Mouse (Mus musculus) left cerebral cortex, adult 8-10 months (tissue): Measurements from ENCODE around the gene Cxcr2. TPM values are rescaled to one million over a fixed set of nuclear protein-coding genes. Genes with fewer than 3 reads are reported as not detected.

Source experiments
- DNase-seq, 2 experiments: peaks; one replicate each; pipeline ENCODE4 v3.0.0; 2022; ENCODE audit warnings: low spot score in 2 of 2
- microRNA-seq, 2 experiments: library from miRNA; unstranded; fragments of <30 nt; microRNA quantifications; one replicate each; pipeline ENCODE4 v1.2.0; 2022
- total RNA-seq, 4 experiments: library from RNA; stranded (reverse); gene quantifications; 2 replicates each; pipeline ENCODE4 v1.2.4; 2022

Cxcr2 gene
- total RNA-seq, 4 experiments from 2014 or later: 0.14 TPM; not detected in 3

DNA sequence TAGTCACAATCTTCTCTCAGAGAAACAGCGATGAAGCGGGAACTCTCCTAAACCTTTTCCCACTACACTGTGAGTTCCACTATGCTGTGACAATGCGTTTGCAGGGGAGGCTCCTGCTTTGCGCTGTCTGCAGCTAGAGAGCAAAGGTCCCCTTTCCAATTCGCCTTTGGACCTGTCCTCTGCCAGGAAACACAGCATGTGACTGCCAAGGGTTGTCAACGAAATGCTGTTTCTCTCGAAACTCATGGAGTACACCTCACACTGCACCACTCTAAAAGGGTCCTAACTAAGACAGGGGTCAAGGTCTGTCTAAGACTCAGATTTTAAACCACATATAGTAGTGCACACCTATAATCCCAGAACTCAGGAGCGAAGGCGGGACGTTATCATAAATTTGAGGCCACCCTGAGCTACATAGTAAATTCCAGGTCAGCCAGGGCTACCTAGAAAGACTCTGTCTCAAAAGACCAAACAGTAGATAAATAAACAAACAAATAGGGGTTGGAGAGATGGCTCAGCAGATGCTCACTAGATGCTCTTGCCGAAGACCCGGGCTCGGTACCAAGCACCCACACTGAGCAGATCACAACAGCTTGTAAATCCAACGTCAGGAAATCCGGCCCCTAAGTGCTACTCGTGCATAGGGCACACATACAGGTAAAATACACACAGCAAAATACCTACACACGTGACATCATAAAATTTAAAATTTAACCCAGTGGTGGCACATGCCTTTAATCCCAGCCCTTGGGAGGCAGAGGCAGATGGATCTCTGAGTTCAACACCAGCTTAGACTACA lies 43.0 kb downstream of the Cxcr2 start:
- DNase-seq: no peak

DNA sequence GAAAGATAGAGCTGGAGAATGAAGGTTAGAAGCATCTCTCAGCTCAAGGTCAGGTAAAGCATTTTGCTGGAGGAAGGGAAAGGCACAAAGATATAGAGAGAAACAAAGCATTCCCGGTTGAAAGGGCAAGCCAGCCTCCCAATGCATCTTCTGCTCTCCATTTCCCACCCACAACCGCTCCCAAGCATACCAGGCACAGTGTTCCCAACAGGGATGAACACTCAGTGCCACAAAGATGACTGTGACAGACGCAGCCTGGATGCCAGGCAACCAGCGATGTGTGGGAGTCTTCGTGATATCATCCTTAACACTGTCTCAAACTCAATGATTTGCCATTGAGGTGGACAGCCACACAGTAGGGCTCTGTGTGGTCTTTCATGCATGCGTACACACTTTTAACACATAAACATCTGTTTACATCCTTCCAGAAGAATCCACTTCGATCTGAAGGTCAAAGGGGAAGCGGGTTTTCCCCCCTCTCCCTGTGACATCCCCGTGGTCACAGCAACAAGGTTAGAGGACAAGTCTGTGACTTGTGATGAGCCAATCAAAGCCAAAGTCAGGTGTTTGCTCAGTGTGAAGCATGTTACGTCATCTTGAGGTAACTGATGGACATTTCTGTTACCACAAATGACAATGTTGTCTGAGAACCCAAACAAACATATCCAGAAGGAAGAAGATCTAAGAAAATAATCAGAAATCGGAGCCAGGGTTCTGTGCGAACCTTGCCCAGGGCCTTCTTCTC lies 44.1 kb downstream of the Cxcr2 start:
- peak; percentile 32 to 51 for DNase-seq

DNA sequence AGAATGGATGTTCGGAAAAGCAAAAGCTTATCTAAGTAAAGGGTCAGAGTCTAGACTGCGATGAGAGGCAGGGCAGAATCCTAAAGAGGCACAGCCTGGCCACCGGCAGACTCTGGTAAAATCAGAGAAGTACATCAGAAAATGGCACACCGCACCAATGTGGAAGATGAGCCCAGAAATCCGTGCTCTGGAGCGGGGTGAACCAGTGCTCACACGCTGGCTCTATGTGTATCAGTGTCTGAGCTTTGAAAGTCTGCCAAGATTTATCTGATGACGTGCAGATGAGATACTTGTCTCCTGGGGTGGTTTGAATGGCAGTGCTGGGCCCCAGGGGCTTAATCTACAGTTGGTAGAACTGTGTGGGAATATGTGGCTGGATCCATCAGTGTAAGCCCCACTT lies 45.3 kb downstream of the Cxcr2 start:
- no peak for DNase-seq

DNA sequence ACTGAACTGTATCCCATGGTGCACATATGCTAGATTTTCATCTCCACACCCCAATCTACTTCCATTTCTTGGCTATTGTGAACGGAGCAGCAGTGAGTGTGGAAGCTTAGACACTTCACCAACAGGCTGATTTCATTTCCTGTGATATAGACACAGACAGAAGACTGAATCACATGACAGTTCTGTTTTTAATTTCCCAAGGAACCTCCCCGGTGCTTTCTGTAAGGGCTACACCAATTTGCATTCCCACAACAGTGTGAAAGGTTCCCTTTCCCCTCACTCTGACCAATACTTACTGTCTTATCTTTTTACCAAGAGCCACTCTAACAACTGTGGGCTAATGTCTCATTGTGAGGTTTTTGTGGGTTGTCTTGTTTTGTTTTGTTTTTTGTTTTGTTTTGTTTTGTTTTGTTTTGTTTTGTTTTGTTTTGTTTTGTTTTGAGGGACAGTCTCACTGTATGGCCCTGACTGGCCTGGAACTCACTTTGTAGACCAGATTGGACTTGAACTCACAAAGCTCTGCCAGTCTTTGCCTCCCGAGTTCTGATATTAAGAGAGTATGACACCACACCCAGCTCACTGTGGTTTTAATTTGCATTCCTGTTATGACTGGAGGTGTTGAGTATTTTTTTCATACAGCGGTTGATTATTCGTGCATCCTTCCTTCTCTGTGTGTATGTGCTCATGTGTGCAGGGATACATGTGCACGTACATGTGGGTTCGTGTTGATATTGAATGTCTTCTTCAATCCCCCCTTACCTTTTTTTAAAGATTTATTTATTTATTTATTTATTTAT lies 47.5 kb downstream of the Cxcr2 start:
- DNase-seq: no peak

DNA sequence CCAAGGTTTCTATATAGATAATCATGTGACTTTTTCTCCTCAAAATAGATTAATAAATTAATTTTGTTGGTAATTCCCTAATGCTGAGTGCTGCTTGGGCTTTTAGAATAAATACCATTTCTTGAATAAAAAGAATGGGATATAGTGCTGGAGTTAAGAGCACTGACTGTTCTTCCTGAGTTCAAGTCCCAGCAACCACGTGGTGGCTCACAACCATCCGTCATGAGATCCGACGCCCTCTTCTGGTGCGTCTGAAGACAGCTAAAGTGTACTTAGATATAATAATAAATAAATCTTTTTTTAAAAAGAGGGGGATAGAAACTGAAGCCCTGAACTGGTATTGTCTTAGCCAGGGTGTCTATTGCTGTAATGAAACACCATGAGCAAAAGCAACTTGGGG lies 49.7 kb downstream of the Cxcr2 start:
- DNase-seq: no peak

DNA sequence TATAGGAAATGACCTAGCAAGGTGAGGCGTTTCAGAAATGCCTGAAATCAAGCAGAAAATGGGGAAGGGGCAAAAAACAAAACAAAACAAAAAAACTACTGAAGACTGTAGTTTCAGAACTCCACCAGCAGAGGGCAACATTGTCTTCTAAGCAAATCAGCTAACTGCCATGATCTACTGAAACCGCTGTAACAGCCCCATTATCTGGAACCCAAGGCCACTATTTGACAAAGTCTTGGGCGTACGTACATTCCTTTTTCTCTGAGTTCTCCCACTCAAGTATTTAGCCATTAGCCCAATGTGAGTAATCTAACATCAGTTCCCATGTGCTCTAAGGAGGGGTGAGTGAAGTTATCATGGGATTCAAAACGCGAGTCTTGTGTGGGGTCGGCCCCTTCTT lies 52.1 kb downstream of the Cxcr2 start:
- no peak for DNase-seq

DNA sequence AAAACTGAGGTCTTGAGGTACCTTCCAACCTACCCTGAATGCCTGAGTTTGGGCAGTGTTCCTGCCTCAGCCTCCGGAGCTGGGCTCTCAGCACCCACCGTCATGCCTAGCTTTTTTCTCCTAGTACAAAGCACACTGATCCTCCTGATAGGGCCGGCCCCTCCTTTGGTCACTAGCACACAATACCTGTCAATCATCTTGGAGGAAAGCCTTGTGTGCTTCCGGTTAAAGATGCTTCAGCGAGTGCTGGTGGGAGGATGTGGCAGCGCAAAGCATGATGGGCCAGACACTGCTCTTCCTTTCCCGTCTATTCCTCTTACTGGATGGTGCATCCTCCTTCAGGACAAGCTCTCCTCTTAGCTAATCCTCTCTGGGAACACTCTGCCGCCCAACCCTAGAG lies 52.9 kb downstream of the Cxcr2 start:
- DNase-seq: no peak

DNA sequence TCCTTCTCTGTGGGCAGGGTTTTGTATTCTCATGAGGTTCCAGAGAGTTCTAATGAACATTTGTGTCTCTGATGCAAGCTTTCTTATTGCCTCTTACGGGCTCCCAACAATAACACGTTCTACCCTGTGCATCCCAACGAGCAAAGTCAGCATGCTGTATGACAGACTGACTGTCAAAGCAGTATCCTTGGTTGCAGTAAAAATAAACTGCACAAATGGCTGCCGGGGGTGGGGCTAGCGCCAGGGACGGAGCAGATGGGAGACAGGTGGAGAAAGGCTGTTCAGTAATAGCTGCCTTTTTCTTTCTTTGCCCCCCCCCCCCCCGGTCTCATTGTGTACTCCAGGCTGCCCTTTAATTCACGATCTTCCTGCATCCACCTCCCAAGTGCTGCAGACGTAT lies 54.1 kb downstream of the Cxcr2 start:
- DNase-seq: peak in 1 of 2 experiments; percentile 33

DNA sequence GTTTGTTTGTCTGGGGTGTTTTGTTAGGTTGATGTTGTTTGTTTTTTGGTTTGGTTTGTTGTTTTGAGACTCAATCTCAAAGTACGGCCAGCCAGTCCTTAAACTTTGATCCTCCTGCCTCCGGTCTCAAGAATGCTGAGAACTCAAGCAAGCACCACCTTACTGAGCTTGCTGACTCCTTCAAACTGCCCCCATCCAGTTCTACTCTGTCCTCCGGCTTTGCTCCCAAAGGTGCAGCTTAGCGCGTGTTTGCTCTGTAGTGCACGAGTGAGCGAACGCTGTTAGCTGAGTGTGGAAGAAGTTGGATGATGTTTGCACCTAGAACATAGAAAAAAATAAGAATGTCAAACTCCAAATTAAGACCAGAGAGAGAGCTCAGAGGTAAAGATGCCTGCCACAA lies 55.2 kb downstream of the Cxcr2 start:
- DNase-seq: no peak

Small RNAs within 50 kb of the gene (microRNA-seq; reads per million reads assigned to microRNA genes)
- gene Mir1928: 0 reads per million in 2 experiments

Other genes starting within 250 kb of the Cxcr2 start
- 10 to 100 TPM; 40.6 to 59.2 (median 49.2) TPM for gene Tns1, start 29.5 kb upstream of the Cxcr2 start, total RNA-seq
- not detected for gene Rufy4, start 28.4 kb upstream of the Cxcr2 start, total RNA-seq
- not detected for gene Cxcr1, start 40.6 kb downstream of the Cxcr2 start, total RNA-seq
- gene Arpc2, start 82.1 kb downstream of the Cxcr2 start, total RNA-seq: 100 to 1,000 TPM; 212 to 241 (median 232) TPM
- not detected for gene Gpbar1, start 124.6 kb downstream of the Cxcr2 start, total RNA-seq
- gene Aamp, start 130.7 kb downstream of the Cxcr2 start, total RNA-seq: 100 to 1,000 TPM; 138 to 159 (median 148) TPM
- 100 to 1,000 TPM; 162 to 185 (median 173) TPM for gene Pnkd, start 130.9 kb downstream of the Cxcr2 start, total RNA-seq
- 10 to 100 TPM; 28.2 to 32.3 (median 31.4) TPM for gene Tmbim1, start 151.6 kb downstream of the Cxcr2 start, total RNA-seq
- gene Catip, start 208.1 kb downstream of the Cxcr2 start, total RNA-seq: 1 to 10 TPM; 1.4 to 2.5 (median 1.8) TPM
- gene Slc11a1, start 221.2 kb downstream of the Cxcr2 start, total RNA-seq: 10 to 100 TPM in 2 of 4 experiments, 1 to 10 TPM in 2; 3.8 to 35.1 (median 15.5) TPM
- gene Ctdsp1, start 237.5 kb downstream of the Cxcr2 start, total RNA-seq: 10 to 100 TPM; 27.2 to 33.7 (median 29.5) TPM